Mouse (Mus musculus) urinary bladder, adult 2 months (tissue): ENCODE data around the gene Sept12. TPM values are rescaled to one million over a fixed set of nuclear protein-coding genes. Genes with fewer than 3 reads are reported as not detected.

Source experiments
- DNase-seq: peaks from one replicate; pipeline ENCODE4 v3.0.0; 2022; ENCODE audit warnings: low spot score
- polyA plus RNA-seq: library from polyadenylated mRNA; depleted of rRNA; stranded (reverse); fragments of >200 nt; gene quantifications from 2 replicates; pipeline ENCODE4 v1.2.3, GENCODE M21; 2012; rRNA removed

The Sept12 gene
- polyA plus RNA-seq, 1 experiment, result 0.21 TPM

DNA sequence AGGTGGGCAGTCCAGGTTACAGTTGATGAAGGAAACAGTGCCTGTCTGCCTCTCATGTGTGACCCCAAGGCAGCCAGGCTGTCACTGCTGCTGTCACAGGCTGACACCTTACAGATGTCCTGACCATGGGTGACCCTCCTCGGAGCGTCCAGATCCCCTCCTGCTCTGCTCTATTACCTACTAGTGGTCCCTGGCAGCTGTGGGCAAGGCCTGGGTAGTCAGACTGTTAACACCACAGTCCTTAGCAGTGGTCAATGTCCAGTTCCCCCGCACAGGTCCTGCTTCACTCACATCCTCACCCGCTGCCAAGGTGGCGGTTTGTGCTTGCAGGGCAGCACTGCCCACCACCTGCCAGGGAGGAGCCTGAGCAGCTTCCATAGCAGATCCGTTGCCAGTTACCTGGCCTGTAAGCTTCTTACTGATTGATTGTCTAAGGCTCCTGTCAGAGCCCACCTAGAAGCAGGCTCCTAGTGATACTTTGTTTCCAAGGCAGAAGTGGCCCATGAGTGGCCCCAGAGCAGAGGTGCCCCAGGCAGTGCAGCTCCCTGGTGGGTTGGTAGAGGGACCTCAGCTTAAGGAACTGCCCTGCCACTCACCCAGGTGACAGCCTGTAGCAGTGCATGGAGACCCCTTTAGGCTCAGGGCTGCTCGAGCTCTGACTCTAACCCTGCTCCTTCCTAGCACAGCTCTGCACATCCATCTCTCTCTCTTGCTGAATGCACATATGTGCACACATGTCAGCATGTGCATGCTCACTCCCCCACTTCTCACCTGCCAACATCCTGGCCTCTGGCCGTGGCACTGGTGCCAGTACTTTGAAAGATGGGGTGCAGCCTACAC, 60.1 kb downstream of the Sept12 start:
- DNase-seq, result no peak

Other genes with a start within 250 kb of the Sept12 start
- gene Cdip1, start 207.6 kb downstream of the Sept12 start, polyA plus RNA-seq, result 41.1 and 51.1 TPM in 2 replicates
- 0.09 TPM in 1 of 2 replicates, not detected in the other for gene 4930562C15Rik, start 162.4 kb downstream of the Sept12 start, polyA plus RNA-seq
- gene Ubald1, start 117.5 kb downstream of the Sept12 start, polyA plus RNA-seq, result 21.5 and 41.1 TPM in 2 replicates
- 84.0 and 91.8 TPM in 2 replicates for gene Mgrn1, start 111.6 kb downstream of the Sept12 start, polyA plus RNA-seq
- 59.9 and 64.6 TPM in 2 replicates for gene Nudt16l1, start 59.1 kb downstream of the Sept12 start, polyA plus RNA-seq
- 56.9 and 77.5 TPM in 2 replicates for gene Anks3, start 33.6 kb downstream of the Sept12 start, polyA plus RNA-seq
- 72.4 and 92.6 TPM in 2 replicates for gene Smim22, start 9.4 kb upstream of the Sept12 start, polyA plus RNA-seq
- 59.9 and 64.7 TPM in 2 replicates for gene Rogdi, start 15.7 kb upstream of the Sept12 start, polyA plus RNA-seq
- 79.8 and 84.7 TPM in 2 replicates for gene Glyr1, start 52.0 kb upstream of the Sept12 start, polyA plus RNA-seq
- 32.5 and 33.1 TPM in 2 replicates for gene Ubn1, start 52.2 kb upstream of the Sept12 start, polyA plus RNA-seq
- gene Ppl, start 134.6 kb upstream of the Sept12 start, polyA plus RNA-seq, result 22.7 and 33.1 TPM in 2 replicates
- gene Sec14l5, start 149.3 kb upstream of the Sept12 start, polyA plus RNA-seq, result 0.13 and 0.18 TPM in 2 replicates
- 32.7 and 37.1 TPM in 2 replicates for gene Nagpa, start 206.2 kb upstream of the Sept12 start, polyA plus RNA-seq
- gene AU021092, start 224.4 kb upstream of the Sept12 start, polyA plus RNA-seq, result 9.0 and 10.5 TPM in 2 replicates
- 46.0 and 52.5 TPM in 2 replicates for gene Alg1, start 235.8 kb upstream of the Sept12 start, polyA plus RNA-seq